Mouse (Mus musculus) forebrain, postnatal 0 days (tissue): ENCODE measurements around the gene Fut8. TPM values are rescaled to one million over a fixed set of nuclear protein-coding genes. Genes with fewer than 3 reads are reported as not detected.
"Not testable (repeated sequence)": the region's sequence is repeated elsewhere in the genome, so short reads cannot be mapped to it uniquely, and the experiment has no call there.

Experiments
- ATAC-seq: fragments of 200-750 bp; cut with Nextera tagmentation; 2 replicates; pipeline ENCODE4 v1.8.0; 2017; ENCODE audit warnings: mild to moderate bottlenecking, moderate library complexity
- DNase-seq: peaks from one replicate; pipeline ENCODE4 v3.0.0-alpha.2; 2015
- H3K27ac ChIP-seq: fragments of 300-500 bp; sonication (generic); 2 replicates; pipeline ENCODE4 v1.5.1; 2014; ENCODE audit warnings: low read depth, mild to moderate bottlenecking, antibody characterized with exemption, low read length, moderate library complexity, mixed read lengths
- H3K27me3 ChIP-seq: fragments of 300-500 bp; sonication (generic); 2 replicates; pipeline ENCODE4 v1.6.1; 2014; ENCODE audit warnings: mild to moderate bottlenecking, low read length, mixed read lengths; ENCODE audit not compliant: insufficient read depth
- H3K36me3 ChIP-seq: fragments of 300-500 bp; sonication (generic); 2 replicates; pipeline ENCODE4 v1.6.1; 2014; ENCODE audit warnings: mild to moderate bottlenecking, moderate library complexity; ENCODE audit not compliant: insufficient read depth
- H3K4me1 ChIP-seq: fragments of 300-500 bp; sonication (generic); 2 replicates; pipeline ENCODE4 v1.6.1; 2014; ENCODE audit warnings: antibody characterized with exemption; ENCODE audit not compliant: insufficient read depth
- H3K4me2 ChIP-seq: fragments of 300-500 bp; sonication (generic); 2 replicates; pipeline ENCODE4 v1.6.1; 2014; ENCODE audit warnings: low read depth, mild to moderate bottlenecking, moderate library complexity
- H3K4me3 ChIP-seq: fragments of 300-500 bp; sonication (generic); 2 replicates; pipeline ENCODE4 v1.5.1; 2014; ENCODE audit warnings: low read depth, low read length, mixed read lengths
- H3K9ac ChIP-seq: fragments of 300-500 bp; sonication (generic); 2 replicates; pipeline ENCODE4 v1.6.1; 2014; ENCODE audit warnings: mild to moderate bottlenecking
- H3K9me3 ChIP-seq: fragments of 300-500 bp; sonication (generic); 2 replicates; pipeline ENCODE4 v1.6.1; 2016; ENCODE audit warnings: low read length
- CTCF ChIP-seq: sonication (generic); IDR thresholded peaks from 2 replicates; pipeline ENCODE4 v1.5.1; 2016; ENCODE audit warnings: antibody characterized with exemption, control low read depth, low read depth
- WGBS: fragments of 180-500 bp; shearing (Covaris S2); extraction: QIAGEN DNeasy Blood & Tissue Kit; methylation state at CpG from one replicate; pipeline ENCODE4 v1.1.7; 2014; 5-methylcytosine and 5-hydroxymethylcytosine counted together
- polyA plus RNA-seq: library from polyadenylated mRNA; unstranded; fragments of >200 nt; fragmentation: Nextera tagmentation; extraction: Ambion mirVana; gene quantifications from 2 replicates; pipeline ENCODE4 v1.2.1, GENCODE M21; 2015
- total RNA-seq: library from RNA; depleted of rRNA; stranded (reverse); fragments of >200 nt; gene quantifications from 2 replicates; pipeline ENCODE4 v1.2.3, GENCODE M21; 2014

The Fut8 gene
- total and polyA plus RNA-seq, 2 experiments from 2014 or later, result 63.0 to 67.0 TPM

DNA sequence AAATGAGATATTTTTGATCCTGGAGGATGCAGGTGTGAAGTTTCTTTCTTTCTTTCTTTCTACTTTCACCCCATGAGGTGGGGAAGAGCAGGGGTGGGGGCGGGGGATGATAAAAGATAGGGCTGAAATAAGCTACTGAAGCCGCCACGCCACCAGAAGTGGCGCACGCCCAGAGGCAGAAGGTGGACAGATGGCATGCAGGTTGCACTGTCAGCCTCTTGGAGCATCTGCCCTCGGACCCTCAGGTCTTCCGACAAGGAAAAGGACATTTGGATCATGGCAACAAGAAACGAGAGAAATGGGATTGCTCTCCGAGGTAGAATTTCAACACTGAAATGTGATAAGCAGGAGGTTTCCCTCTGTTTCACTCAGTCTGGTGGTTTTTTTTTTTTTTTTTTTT, 273.3 kb downstream of the Fut8 start:
- Histone ChIP-seq H3K4me3 (no peak overlapping the region), H3K4me1 (no peaks in the 10 kb centered on the region), H3K9me3 (no peaks in the 10 kb centered on the region), H3K27me3 (no peaks in the 10 kb centered on the region), H3K36me3 (no peaks in the 10 kb centered on the region), H3K4me2 (no peak overlapping the region), H3K27ac (no peak overlapping the region), H3K9ac (no peak overlapping the region)
- WGBS, result 84% methylated on average over 9 of the region's 9 CpGs
- no peak for ATAC-seq
- TF ChIP-seq CTCF, result no peak
- no peak for DNase-seq

DNA sequence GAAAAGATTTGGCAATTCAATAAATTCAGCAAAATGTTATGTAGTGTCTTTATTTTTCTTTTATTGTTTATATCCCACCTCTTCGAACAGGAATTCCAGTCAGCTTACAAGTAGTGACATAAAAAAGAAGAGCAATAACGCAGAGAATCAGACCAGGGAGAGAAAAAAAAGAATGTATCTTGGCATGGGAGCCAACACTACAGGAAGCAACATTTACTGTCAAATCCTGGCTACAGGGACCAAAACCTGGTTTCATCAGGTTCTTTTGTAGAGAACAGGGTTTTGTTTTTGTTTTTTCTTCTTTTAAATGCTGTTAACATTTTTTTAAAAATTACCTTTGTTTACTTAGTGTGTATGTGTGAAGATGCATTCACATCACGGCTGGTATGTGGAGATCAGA, 273.7 kb downstream of the Fut8 start:
- WGBS, result 81% methylated on average over 3 of the region's 3 CpGs

GRCm38 (mm10) chr12:77516805-77517204, 278.9 kb downstream of the Fut8 start:
- no peak overlapping the region for H3K27ac ChIP-seq
- H3K36me3 ChIP-seq, result no peaks in the 10 kb centered on the region
- no peaks in the 10 kb centered on the region for H3K9me3 ChIP-seq
- DNase-seq (no peak), ATAC-seq (no peak)
- no peaks in the 10 kb centered on the region for H3K4me1 ChIP-seq
- H3K4me3 ChIP-seq, result no peak overlapping the region
- H3K4me2 ChIP-seq, result no peak overlapping the region
- H3K9ac ChIP-seq, result no peak overlapping the region
- WGBS, result 83% methylated on average over 6 of the region's 6 CpGs
- TF ChIP-seq CTCF, result no peak
- no peaks in the 10 kb centered on the region for H3K27me3 ChIP-seq

More for the DNA sequence above, 273.7 kb downstream of the Fut8 start:
- DNase-seq (no peak), ATAC-seq (no peak)
- Histone ChIP-seq H3K27ac (no peak overlapping the region), H3K9me3 (no peaks in the 10 kb centered on the region), H3K36me3 (no peaks in the 10 kb centered on the region), H3K9ac (no peak overlapping the region), H3K4me3 (no peak overlapping the region), H3K27me3 (no peaks in the 10 kb centered on the region), H3K4me1 (no peaks in the 10 kb centered on the region), H3K4me2 (no peak overlapping the region)
- TF ChIP-seq CTCF, result no peak

DNA sequence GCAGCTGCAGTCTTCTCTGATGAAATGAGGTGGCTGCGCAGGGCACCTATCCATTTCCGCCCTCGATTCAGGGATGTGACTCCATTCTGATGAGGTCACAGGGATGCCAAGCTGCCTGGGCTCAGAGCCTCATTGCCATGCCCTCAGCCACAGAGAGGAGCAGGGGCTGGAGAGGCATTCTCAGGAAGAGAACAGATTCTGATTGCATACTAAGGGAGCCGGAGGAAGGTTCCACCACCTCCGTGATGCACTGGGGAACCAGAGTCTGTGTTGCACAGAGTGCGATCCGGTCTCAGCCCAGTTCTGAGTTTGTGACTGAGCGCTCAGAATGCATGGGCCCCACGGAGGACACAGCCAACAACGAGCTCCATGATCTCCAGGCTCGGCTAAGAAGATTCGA, 279.8 kb downstream of the Fut8 start:
- 86% methylated on average over 12 of the region's 12 CpGs for WGBS
- Histone ChIP-seq H3K36me3 (no peaks in the 10 kb centered on the region), H3K27me3 (no peaks in the 10 kb centered on the region), H3K27ac (no peak overlapping the region), H3K9me3 (no peaks in the 10 kb centered on the region), H3K9ac (no peak overlapping the region), H3K4me3 (no peak overlapping the region), H3K4me1 (no peaks in the 10 kb centered on the region), H3K4me2 (no peak overlapping the region)
- no peak for TF ChIP-seq CTCF
- DNase-seq (no peak), ATAC-seq (no peak)

GRCm38 (mm10) chr12:77519534-77520102, 281.7 kb downstream of the Fut8 start:
- DNase-seq (no peak), ATAC-seq (no peak)
- H3K9me3 ChIP-seq, result no peaks in the 10 kb centered on the region
- H3K27me3 ChIP-seq, result no peaks in the 10 kb centered on the region
- H3K9ac ChIP-seq, result no peak overlapping the region
- WGBS, result 76% methylated on average over 6 of the region's 6 CpGs
- no peak overlapping the region for H3K4me3 ChIP-seq
- no peaks in the 10 kb centered on the region for H3K36me3 ChIP-seq
- H3K4me2 ChIP-seq, result no peak overlapping the region
- no peaks in the 10 kb centered on the region for H3K4me1 ChIP-seq
- H3K27ac ChIP-seq, result no peak overlapping the region
- TF ChIP-seq CTCF, result no peak

- not testable (repeated sequence) for H3K27ac ChIP-seq, H3K27me3 ChIP-seq, H3K9ac ChIP-seq, ATAC-seq, H3K9me3 ChIP-seq, H3K4me2 ChIP-seq, H3K36me3 ChIP-seq, DNase-seq, H3K4me3 ChIP-seq, H3K4me1 ChIP-seq
- 35% methylated on average over 4 of the region's 4 CpGs for WGBS
Observed at GRCm38 (mm10) chr12:77524014-77524413, 286.1 kb downstream of the Fut8 start.
